Mouse (Mus musculus): Measurements from ENCODE around the gene Mrpl55. TPM values are rescaled to one million over a fixed set of nuclear protein-coding genes. Genes with fewer than 3 reads are reported as not detected.

The Mrpl55 gene
- polyA plus RNA-seq, 1 experiment, result 36.0 TPM

- H3K4me3 ChIP-seq (ENCODE audit: low read depth, low read length), result no peak overlapping the region
- H3K36me3 ChIP-seq (ENCODE audit: control insufficient read depth, insufficient read depth, low read length), result no peaks in the 10 kb centered on the region
- 82% methylated on average over 4 of the region's 4 CpGs for WGBS
- H3K27ac ChIP-seq (ENCODE audit: insufficient read depth, low read depth, low read length), result no peak overlapping the region
- TF ChIP-seq POLR2A (IDR thresholded peaks at IDR 0.05; ENCODE audit: low read depth, low read length) (no peak), CTCF (IDR thresholded peaks at IDR 0.05; ENCODE audit: extremely low read depth, insufficient read length, insufficient replicate concordance, low read depth, low read length) (no peak)
- H3K4me1 ChIP-seq (ENCODE audit: control insufficient read depth, insufficient read depth, insufficient read length, low read length), result no peaks in the 10 kb centered on the region
- peaks cover 4% of the 10 kb centered on the region for H3K27me3 ChIP-seq (ENCODE audit: control insufficient read depth, insufficient read depth, low read length)
These were observed 37.5 kb downstream of the Mrpl55 start for GRCm38 (mm10) chr11:59239796-59240195.

DNA sequence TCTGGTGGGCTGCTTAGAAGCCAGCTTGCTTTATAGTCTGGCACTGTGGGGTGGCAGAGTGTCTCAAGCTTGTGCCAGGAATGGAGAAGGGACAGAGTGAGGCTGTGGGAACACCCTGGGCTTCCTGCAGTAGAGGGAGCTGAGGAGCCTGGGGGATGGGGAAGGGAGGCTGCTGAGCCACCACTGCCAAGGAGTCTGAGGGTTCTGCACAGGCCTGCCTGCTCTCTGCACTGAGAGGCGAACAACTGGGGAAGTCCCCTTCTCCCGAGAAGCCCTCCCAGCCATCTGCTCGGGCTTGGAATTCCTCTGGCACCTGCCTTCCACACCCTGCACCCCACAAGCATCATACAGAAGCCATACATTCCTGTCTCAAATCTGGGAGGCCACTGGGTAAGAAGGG is 39.6 kb downstream of the Mrpl55 start:
- no peak for TF ChIP-seq CTCF (IDR thresholded peaks at IDR 0.05; ENCODE audit: extremely low read depth, insufficient read length, insufficient replicate concordance, low read depth, low read length)
- TF ChIP-seq POLR2A (IDR thresholded peaks at IDR 0.05; ENCODE audit: low read depth, low read length), result no peak
- Histone ChIP-seq H3K27me3 (ENCODE audit: control insufficient read depth, insufficient read depth, low read length) (peaks cover 4% of the 10 kb centered on the region; the same call in 1 of the 2 replicates), H3K27ac (ENCODE audit: insufficient read depth, low read depth, low read length) (no peak overlapping the region), H3K4me3 (ENCODE audit: low read depth, low read length) (no peak overlapping the region), H3K36me3 (ENCODE audit: control insufficient read depth, insufficient read depth, low read length) (no peaks in the 10 kb centered on the region), H3K4me1 (ENCODE audit: control insufficient read depth, insufficient read depth, insufficient read length, low read length) (no peaks in the 10 kb centered on the region)
- 29% methylated on average over 3 of the region's 3 CpGs for WGBS

DNA sequence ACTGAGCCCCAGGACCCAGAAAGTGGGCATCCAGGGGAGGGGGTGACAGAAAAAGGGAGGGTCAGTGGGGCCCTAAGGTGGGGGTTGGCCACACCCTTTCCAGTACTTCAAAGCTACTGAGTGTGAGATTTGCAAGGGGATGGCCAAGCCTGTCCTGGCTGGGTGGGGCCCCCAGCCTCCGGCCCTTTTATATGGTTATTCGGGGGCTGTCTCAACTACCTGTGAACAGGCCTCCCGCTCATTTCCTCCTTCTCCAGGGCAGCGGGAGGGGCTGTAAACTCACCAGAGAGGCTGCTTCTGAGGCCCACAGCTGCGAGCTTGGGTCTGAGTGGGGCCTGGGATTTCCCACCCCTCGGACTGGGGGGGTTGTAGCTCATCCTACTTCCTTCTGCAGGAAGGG is 41.6 kb downstream of the Mrpl55 start:
- Histone ChIP-seq H3K4me3 (ENCODE audit: low read depth, low read length) (no peak overlapping the region), H3K27ac (ENCODE audit: insufficient read depth, low read depth, low read length) (no peak overlapping the region), H3K4me1 (ENCODE audit: control insufficient read depth, insufficient read depth, insufficient read length, low read length) (no peaks in the 10 kb centered on the region), H3K27me3 (ENCODE audit: control insufficient read depth, insufficient read depth, low read length) (peaks cover 8% of the 10 kb centered on the region; the same call in 1 of the 2 replicates), H3K36me3 (ENCODE audit: control insufficient read depth, insufficient read depth, low read length) (no peaks in the 10 kb centered on the region)
- TF ChIP-seq POLR2A (IDR thresholded peaks at IDR 0.05; ENCODE audit: low read depth, low read length) (no peak), CTCF (IDR thresholded peaks at IDR 0.05; ENCODE audit: extremely low read depth, insufficient read length, insufficient replicate concordance, low read depth, low read length) (no peak)
- WGBS, result 26% methylated on average over 6 of the region's 6 CpGs

- H3K36me3 ChIP-seq (ENCODE audit: control insufficient read depth, insufficient read depth, low read length), result no peaks in the 10 kb centered on the region
- WGBS, result 51% methylated on average over 10 of the region's 10 CpGs
- no peaks in the 10 kb centered on the region for H3K4me1 ChIP-seq (ENCODE audit: control insufficient read depth, insufficient read depth, insufficient read length, low read length)
- H3K27ac ChIP-seq (ENCODE audit: insufficient read depth, low read depth, low read length), result no peak overlapping the region
- H3K4me3 ChIP-seq (ENCODE audit: low read depth, low read length), result no peak overlapping the region
- TF ChIP-seq POLR2A (IDR thresholded peaks at IDR 0.05; ENCODE audit: low read depth, low read length) (no peak), CTCF (IDR thresholded peaks at IDR 0.05; ENCODE audit: extremely low read depth, insufficient read length, insufficient replicate concordance, low read depth, low read length) (no peak)
- H3K27me3 ChIP-seq (ENCODE audit: control insufficient read depth, insufficient read depth, low read length), result peaks cover 10% of the 10 kb centered on the region; the same call in 1 of the 2 replicates
These were observed 45.8 kb downstream of the Mrpl55 start for GRCm38 (mm10) chr11:59248101-59248500.

Other genes starting within 250 kb of the Mrpl55 start
- 5.2 and 12.1 TPM in 2 replicates for gene Hist3h2a, start 247.8 kb upstream of the Mrpl55 start, polyA plus RNA-seq (2012; rRNA removed)
- gene Trim17, start 247.8 kb upstream of the Mrpl55 start, polyA plus RNA-seq (2012; rRNA removed), result 0.08 TPM in 1 of 2 replicates, not detected in the other
- gene Trim11, start 224.4 kb upstream of the Mrpl55 start, polyA plus RNA-seq (2012; rRNA removed), result 15.4 and 22.6 TPM in 2 replicates
- gene Obscn, start 66.1 kb upstream of the Mrpl55 start, polyA plus RNA-seq (2012; rRNA removed), result 0.57 and 1.2 TPM in 2 replicates
- gene Iba57, start 38.7 kb upstream of the Mrpl55 start, polyA plus RNA-seq (2012; rRNA removed), result 4.9 and 8.0 TPM in 2 replicates
- 4.6 TPM in 2 replicates for gene Gjc2, start 19.3 kb upstream of the Mrpl55 start, polyA plus RNA-seq (2012; rRNA removed)
- gene Guk1, start 10.3 kb upstream of the Mrpl55 start, polyA plus RNA-seq (2012; rRNA removed), result 284 and 285 TPM in 2 replicates
- 7.6 and 16.0 TPM in 2 replicates for gene 2310033P09Rik, start 5.8 kb downstream of the Mrpl55 start, polyA plus RNA-seq (2012; rRNA removed)
- 472 and 885 TPM in 2 replicates for gene Arf1, start 25.8 kb downstream of the Mrpl55 start, polyA plus RNA-seq (2012; rRNA removed)
- gene Wnt3a, start 88.3 kb downstream of the Mrpl55 start, polyA plus RNA-seq (2012; rRNA removed), result not detected in 2 replicates
- 1.1 and 1.2 TPM in 2 replicates for gene Wnt9a, start 104.4 kb downstream of the Mrpl55 start, polyA plus RNA-seq (2012; rRNA removed)
- gene Prss38, start 173.2 kb downstream of the Mrpl55 start, polyA plus RNA-seq (2012; rRNA removed), result not detected in 2 replicates
- 1.9 and 2.4 TPM in 2 replicates for gene Jmjd4, start 247.6 kb downstream of the Mrpl55 start, polyA plus RNA-seq (2012; rRNA removed)
- gene Snap47, start 248.7 kb downstream of the Mrpl55 start, polyA plus RNA-seq (2012; rRNA removed), result 9.8 and 14.6 TPM in 2 replicates

Data from small intestine, adult 2 months (tissue).